Mouse (Mus musculus) T-helper 2 cell (primary cell): Measurements from ENCODE around the gene Ica1l.
"Not testable (repeated sequence)": the region's sequence is repeated elsewhere in the genome, so short reads cannot be mapped to it uniquely, and the experiment has no call there.

Source experiments
- in situ Hi-C: fragments of 300-600 bp; cut with MboI, MseI; formaldehyde crosslinking; loops from one replicate; pipeline ENCODE4 v1.15.1; 2025; ENCODE audit warnings: high pct_unique_total_duplicates

Gene Ica1l

DNA sequence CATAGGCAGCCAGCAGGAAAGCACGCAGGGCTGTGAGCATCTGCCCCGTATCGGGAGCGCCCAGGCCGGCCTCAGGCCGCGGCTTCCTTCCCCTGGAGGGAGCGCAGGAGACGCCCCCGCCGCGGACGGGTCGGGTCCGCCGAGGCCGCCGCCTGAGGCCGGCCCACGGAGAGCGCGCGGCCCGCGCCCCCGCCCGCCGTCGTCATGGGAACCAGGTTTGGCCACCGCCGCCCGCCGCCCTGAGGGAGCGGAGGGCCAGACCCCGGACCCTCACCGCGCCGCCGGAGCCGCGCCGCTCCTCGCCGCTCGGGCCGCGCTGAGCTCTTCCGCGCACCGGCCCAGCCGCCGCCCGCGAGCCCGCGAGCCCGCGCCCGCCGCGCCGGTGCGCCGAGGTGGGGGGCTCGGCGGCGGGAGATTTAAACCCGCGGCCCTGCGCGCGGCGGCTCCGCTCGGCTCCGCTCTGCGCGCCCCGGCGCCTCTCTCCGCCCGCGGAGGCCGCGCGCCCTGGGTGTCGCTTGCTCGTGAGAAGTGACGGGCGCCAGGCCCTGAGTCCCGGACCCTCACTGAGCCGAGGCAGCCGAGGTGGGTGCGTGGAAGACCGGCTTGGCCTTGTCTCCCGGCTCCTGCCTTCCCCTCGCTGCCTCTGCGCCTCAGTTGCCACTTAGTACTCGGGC lies at the start of gene Ica1l:
TSS of gene Ica1l (minus strand) at position 389 of the 674 bp plus-strand sequence.
- in situ Hi-C loops, result no loop called here

DNA sequence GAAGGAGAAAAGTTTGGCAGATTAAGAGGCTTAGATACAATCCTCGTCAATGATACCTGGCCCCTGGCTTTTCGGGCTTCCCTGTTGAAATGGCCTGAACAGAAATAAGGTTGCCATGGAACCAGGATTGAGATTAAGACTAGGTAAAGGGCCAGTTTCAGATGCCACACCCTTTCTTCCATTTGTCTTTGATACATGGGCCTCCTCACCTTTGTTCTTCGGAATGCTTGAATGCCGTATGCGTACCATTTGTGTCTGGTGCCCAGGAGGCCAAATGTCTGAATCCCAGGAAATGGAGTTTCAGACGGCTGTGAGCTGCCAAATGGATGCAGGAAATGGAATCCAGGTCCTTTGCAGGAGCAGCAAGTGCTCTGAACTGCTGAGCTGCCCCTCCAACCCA lies 33.4 kb upstream of the Ica1l start:
- in situ Hi-C loops, result no loop called here

DNA sequence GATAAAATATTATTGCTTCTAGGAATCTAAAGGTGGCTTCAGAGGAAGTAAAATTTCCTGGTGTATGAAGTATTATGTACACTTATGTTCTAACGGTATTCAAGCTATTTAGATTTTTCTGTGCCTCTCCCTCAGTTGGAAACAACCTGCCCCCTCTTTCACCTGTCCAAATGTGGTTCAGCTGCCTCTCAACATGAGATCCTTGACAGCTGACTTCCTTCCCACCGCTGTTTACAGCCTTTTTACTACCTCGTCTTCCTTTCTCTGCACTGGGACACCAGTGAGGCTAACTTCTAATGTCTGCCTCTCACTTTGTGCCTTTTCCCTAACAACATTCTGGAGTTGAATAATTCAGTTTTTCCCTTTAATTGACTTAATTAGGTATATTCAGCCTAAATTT lies 32.6 kb upstream of the Ica1l start:
- in situ Hi-C loops, result no loop called here

DNA sequence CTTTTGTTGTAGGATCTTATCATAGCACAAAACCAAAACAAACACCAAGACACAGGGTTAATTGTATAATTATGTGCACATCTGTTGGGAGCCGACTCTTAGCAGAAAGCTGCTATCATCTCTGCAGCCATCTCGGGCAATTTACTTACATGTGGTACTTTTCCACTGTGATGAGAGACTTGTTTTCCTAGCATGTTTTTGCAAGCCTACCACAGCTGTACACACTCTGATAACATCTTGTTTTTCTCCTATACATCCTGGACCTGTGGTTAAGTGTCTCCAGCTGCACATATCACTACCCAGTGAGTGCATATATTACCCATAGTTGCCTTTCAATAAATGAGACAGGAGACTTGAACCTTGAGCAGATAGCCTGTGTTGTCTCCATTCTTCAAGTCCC lies 32.0 kb upstream of the Ica1l start:
- in situ Hi-C loops, result no loop called here

DNA sequence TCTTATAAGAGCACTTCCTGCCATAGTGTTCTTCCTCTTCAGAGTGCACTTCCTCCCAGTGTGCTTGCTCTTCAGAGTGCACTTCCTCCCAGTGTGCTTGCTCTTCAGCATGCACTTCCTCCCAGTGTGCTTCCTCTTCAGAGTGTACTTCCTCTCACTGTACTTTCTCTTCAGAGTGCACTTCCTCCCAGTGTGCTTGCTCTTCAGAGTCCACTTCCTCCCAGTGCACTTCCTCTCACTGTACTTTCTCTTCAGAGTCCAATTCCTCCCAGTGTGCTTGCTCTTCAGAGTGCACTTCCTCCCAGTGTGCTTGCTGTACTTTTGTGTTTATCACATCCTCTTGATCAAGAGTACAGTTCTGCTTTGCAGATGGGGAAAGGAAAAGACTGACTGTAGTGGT lies 27.7 kb upstream of the Ica1l start:
- in situ Hi-C loops, result not testable (repeated sequence)

DNA sequence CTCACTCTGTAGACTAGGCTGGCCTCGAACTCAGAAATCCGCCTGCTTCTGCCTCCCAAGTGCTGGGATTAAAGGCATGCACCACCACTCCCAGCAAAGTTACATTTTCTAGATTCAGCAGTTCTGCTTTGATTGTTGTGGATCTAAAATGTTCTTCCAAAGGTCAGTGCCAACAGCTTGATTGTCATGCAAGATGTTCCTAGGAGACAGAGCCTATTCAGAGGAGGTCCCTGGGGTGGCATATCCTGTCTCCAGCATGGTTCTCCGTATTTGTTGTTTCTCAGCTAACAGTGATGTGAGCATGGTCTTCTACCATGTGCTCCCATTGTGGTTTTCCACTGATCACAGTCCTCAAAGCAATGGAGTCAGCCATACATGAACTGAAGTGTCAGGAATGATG lies 13.3 kb upstream of the Ica1l start:
- in situ Hi-C loops, result no loop called here

DNA sequence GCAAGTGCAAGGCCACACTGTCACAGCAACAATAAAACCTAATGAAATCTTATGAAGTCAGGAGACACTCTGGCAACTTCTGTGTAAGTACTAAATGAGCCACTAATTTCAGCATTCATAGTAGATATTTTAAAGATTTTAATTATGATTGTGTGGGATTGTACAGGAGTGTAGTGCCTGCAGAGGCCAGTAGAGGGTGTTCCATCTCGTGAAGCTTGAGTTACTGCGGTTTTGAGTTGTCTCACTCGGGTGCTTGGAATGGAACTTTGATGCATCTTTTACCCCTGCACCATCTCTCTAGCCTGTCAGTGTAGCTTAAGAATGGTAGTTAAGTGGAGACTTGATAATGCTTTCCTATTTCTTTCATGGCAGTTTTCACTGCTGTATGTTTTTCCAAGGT lies 11.7 kb upstream of the Ica1l start:
- in situ Hi-C loops, result no loop called here

DNA sequence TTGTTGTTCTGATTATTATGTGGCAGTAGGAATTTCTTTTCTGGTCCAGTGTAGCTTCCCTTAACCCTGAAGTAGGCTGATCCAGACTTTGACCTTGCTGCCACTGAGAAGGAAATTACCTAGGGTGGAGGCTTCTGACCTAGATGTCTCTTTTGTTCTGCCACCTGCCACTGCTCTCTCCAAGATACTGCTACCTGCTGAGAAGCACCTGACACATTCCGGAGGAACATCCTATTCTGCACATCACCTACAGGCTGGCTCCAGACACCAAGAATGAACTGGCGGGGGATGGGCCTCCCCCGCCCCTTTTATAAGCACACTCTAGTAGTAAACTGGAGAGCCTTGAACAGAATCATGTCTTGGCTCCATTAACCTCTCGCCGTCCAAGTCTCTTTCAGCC lies 4.5 kb upstream of the Ica1l start:
- in situ Hi-C loops, result not testable (repeated sequence)

DNA sequence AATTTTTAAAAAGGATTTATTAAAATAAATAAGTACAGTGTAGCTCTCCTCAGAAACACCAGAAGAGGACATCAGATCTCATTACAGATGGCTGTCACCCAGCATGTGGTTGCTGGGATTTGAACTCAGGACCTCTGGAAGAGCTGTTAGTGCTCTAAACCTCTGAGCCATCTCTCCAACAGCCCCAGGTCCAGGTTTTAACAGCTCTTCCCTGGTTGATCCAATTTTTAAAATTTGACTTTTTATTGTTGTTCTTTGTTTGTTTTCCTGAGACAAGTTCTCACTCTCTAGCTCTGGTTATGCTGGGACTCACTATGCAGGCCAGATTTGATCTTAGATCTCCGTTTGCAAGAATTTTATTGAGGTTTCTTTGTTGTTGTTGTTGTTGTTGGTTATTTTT lies 1.6 kb upstream of the Ica1l start:
- in situ Hi-C loops, result no loop called here

DNA sequence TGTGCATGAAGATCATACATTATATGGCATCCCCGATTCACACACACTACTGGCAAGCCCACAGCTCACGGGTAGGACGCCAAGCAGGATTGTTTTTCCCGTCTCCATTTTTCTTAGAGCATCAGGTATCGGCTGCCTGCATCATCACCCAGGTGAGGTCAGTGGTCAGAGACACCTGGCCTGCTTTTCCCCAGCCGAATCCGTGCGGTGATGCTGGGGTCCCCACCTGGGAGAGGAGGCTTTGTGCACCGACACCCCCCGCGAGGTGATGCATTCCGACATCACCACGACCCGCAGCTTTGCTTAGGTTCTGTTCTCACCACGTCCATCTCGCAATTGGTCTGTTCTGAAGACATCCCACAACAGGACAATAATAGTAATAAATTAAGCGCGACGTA lies 587 bp downstream of the Ica1l start:
- in situ Hi-C loops, result no loop called here

DNA sequence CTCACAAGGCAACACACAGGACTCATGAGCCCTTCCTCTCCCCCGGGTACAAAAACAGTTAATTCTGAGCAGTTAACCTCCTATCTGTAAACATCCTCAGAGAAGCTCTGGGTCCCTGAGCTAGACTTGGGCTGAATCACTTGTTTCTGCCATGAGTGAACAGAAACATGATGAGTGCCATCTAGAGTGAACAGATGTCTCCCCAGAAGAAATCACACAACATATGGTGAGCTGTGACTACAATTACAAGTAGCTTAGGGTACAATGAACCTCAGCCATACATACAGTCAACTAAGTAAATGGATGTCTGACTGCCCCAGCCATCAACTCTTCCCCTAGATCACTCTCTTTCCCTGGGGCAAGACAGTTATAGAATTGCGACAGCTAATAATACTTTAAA lies 7.9 kb downstream of the Ica1l start:
- in situ Hi-C loops, result no loop called here

DNA sequence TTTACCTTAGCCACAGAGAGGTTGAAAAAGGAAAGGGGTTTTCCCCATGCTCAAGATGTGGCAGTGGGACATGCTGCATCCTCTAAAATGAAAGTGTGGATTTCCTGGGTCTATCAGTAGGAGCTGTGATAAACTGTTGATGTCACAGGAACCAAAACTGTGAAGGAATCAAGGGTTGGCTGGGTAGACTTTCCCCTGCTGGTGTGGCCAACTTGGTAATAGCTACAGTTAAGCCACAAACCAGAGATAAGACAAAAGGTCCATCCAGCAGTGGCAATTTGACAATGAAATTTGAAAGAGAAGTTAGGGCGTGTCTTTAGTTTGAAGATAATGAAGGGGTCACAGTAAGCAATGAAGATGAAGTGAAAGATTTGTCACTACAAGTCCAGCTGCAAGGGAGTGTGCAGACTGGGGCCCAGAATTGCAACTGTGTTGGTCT lies 25.9 kb downstream of the Ica1l start:
- in situ Hi-C loops, result loop anchor here (10.0 kb wide), 1 partner anchor 232 kb away; no protein-coding TSS in a partner anchor

DNA sequence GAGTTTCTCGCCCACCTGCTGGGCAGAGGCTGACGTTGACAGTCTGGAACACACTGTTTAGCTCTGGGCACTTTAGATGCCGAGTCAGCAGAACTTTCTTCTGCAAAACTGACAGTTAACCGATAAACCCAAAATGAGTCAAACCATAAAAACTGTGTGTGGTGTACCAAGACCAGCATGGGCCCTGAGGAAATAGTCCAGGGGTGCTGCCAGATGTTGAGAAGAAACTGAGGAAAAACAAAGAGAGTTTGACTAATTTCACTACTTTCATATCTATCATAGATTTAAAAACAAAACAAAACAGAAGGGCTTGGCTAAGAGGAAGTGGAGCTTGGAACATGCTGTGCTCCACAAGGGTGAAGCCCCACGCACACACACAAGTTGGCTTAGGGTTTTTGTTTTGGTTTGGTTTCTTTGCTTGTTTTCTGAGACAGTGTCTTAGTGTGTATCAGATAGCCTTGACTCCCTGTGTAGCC lies 26.8 kb downstream of the Ica1l start:
- in situ Hi-C loops, result loop anchor here (10.0 kb wide), 1 partner anchor 231 kb away; no protein-coding TSS in a partner anchor

DNA sequence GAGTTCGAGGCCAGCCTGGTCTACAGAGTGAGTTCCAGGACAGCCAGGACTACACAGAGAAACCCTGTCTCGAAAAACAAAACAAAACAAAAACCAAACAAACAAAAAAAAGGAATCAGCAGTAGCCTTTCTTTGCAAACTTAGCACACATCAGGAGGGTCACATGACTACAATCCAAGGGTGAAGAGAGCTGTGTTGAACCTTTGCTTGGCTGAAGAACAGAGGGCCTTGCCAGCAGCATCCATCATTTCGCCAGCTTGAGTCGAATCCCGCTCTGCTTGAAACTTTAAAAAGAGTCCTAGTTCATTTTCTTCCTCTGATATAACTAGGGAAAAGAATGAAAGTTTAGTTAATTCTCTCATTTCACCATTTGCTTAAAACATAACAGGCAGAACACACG lies 27.5 kb downstream of the Ica1l start:
- in situ Hi-C loops, result loop anchor here (10.0 kb wide), 1 partner anchor 231 kb away; no protein-coding TSS in a partner anchor

DNA sequence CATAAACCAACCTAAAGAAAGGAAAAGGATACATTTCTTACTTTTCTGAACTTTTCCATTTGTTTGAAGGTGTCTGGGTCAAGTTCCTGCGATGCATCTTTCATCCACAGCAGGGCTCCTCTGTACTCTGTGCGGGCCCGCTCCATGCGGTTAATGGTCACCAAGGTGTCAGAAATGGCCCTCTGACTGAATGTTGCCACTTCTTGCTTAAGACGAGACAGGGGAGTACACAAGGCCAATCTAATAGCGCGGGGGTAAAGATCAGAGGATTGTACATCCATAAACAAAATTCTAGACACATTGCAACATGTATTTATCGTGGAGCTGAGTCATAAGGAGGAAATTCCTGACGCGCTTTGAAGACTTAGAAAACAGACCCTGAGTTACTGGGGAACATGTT lies 29.2 kb downstream of the Ica1l start:
- in situ Hi-C loops, result loop anchor here (10.0 kb wide), 1 partner anchor 229 kb away; no protein-coding TSS in a partner anchor

DNA sequence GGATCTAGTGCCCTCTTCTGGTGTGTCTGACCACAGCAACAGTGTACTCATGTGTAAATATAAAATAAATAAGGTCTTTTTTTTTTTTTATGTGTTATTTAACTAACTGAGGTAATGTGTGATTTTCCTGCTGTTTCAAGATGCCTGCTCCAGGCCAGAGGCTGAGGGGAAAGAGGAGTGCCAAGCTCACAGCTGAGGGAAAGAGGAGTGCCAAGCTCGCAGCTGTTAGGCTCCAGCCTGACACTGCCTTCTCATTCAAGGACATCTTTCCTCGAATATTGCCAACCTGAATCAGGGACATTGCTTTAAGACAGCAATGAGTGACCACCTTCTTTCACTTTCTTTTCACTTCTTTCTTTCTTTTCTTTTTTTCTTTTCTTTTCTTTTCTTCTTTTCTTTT lies 34.2 kb downstream of the Ica1l start:
- in situ Hi-C loops, result no loop called here

DNA sequence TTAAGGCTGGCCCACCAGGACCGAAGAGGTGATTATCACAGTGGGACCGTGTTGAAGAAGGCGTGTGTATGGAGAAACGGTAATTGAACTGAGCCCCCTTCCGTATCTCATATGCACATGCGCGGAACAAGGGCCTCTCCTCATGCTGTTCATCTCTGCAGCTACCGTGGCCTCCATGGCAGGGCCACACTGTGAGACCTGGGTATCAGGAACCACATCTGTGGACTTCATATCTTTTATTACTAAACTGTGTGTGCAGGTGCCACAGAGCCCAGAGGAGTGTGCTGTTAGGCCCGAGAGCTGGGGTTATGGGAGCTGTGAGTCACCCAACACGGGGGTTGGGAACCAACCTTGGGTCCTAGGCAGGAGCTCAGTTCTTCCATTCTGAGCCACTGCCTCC lies 35.6 kb downstream of the Ica1l start:
- in situ Hi-C loops, result no loop called here

DNA sequence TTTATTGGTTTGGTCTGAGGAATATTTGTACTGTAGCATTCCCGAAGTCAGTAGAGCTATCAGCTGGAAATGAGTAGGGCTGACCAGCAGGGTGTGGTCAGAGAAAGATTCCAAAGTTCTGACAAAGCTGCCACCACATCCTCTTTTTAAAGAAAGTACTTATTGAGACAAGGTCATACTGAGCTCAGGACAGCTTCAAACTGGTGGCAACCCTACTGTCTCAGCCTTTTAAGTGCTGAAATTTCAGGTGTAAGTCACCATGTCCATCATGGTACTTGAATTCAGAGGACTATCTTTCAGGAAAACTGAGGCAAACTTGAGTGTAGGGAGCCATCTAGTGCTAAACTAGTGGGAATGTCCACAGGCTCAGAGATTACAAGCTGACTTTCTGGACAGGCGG lies 42.7 kb downstream of the Ica1l start:
- in situ Hi-C loops, result no loop called here

DNA sequence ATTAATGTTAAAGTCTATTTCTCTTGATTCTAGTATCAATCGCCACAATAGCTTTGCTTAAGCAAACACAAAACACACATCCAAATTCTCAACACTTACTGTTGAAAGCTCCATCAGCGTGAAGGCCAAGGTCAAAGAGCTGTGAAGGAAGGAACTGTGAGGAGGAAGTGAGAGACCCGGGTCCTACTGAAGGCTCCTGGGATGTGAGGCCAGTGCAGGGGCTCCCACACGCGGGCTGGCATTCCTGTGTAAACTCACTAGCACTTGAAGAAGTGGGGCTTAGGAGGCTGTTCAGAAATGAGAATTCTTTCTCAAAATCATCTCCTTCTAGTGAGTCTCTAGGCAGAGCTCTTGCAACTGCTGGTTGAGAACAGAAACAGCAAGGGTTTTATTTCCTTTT lies 45.6 kb downstream of the Ica1l start:
- in situ Hi-C loops, result loop anchor here (10.0 kb wide), 1 partner anchor 113 kb away; no protein-coding TSS in a partner anchor

DNA sequence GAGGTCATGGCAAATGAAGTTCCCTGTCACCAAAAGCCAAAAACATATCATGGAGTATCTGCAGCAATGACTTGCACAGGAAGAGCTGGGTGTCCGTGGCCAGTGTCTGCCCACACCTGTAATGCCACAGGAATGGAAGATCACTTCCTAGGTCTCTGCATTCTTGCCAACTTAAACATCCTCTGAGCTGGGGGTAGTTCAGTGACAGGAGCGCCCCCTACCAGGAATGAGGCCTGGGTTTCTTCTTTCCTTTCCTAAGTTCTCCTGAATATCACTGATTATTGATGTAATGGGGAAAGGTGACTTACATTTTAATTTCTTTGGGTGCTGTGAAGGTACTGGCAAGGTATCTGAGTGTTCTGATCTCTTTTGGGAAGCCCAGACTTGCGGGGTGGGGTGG lies 47.3 kb downstream of the Ica1l start:
- in situ Hi-C loops, result loop anchor here (10.0 kb wide), 1 partner anchor 111 kb away; no protein-coding TSS in a partner anchor

DNA sequence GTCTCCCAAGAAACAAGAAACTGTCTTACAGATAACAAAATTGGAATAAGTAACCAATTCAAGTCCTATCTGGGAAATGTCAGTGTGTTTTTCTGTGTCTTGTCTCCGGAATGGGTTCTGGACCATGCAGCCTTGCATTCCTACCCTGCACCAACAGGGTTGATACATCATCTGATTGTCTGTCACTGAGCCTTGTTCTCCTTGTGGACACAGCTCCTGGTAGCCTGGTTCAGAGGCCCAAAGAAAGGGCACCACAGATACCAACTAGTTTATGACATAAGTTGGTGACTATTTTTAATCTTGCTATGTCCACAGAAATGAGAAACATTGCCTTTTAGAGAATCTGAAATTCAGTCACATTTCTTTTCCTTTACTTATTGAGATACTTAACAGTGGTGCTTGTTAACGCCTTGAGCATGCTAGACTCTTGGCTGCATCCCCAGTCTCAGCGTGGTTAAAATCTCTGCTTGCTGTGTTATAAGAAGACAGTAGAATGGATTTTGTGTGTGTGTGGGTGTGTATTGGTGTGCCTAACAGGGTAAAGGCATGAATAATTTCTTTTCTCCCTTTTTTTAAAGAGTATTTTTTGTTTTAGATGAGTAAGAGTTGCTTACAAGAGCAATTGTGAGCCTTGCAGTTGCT lies 55.5 kb downstream of the Ica1l start:
- in situ Hi-C loops, result no loop called here

DNA sequence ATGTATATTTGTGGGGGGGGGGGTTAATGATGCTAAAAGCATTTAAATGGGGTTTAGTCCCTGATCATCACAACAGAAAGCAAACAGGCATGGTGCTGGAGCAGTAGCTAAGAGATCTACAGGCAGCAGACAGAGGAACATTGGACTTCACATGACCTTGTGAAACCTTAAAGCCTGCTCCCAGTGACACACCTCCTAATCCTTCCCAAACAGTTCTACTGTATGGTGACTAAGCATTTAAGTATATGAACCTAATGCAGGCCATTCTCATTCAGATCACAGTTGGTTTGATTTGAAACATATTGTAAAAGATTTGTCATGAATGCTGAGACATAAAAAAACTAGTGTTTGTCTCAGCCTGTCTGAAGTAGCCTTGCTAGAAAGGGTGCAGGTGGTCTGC lies 56.4 kb downstream of the Ica1l start:
- in situ Hi-C loops, result no loop called here

DNA sequence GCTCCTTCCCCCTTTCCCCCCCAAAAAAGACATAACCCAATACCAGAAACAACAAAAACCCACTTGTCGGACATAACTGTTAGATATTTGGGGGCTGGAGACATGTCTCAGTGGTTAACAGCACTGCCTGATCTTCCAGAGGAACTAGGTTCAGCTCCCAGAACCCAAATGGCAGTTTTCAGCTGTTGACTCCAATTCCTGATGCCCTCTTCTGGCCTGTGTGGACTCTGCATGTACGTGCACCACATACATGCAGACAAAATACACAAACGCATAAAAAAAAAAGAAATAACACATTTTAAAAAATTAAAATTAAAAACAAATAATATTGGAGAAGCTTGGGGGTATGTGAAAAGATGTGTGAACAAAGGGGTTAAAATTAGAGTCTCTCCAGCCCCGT lies 75.7 kb downstream of the Ica1l start:
- in situ Hi-C loops, result no loop called here
